Mouse (Mus musculus): ENCODE measurements around the gene Tceal9.
"Not testable (repeated sequence)": the region's sequence is repeated elsewhere in the genome, so short reads cannot be mapped to it uniquely, and the experiment has no call there.

DNA sequence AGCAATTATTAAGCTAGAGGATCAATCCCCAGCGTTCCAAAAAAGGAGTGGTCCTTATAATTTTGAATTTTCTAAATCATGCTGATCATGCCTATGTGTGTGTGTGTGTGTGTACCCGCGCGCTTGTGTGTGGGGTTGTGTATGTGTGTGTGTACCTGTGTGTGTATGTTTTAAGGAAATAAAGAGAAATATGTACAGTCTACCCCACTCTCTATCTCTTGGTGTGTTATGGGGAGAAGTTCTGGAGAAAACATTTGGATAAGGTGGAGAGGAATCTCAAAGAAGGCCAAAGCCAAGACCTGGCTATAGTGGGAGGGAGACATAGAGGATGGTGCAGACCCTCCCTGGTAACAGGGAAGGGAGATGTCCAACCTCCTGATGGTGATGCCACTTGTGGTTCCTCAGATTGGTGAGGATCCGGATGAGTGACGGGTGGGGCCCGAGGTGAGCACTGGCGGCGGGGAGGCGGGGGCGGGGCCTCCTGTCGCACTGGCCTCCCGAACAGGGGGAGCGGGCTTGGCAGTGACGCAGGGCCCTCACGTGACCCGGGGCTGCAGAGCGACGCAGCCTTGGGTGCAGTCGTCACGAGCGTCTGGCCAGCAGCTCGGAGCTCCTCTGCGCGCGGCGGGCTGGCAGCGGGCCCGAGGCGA, 25.0 kb downstream of the Tceal9 start, which contains the start of gene Bex3:
- not testable (repeated sequence) for TF ChIP-seq MAZ (IDR thresholded peaks at IDR 0.05; ENCODE audit: low read depth, low read length); NELFE (IDR thresholded peaks at IDR 0.05; ENCODE audit: low read depth, low read length); CTCF (conservative IDR thresholded peaks at IDR 0.05 in 1 of 2, IDR thresholded peaks at IDR 0.05 in 1 of 2; ENCODE audit: low read depth in 2 of 2, low read length in 2 of 2); USF1 (IDR thresholded peaks at IDR 0.05; ENCODE audit: low read depth, low read length); POLR2A (IDR thresholded peaks at IDR 0.05; ENCODE audit: low read depth, low read length); ZMIZ1 (IDR thresholded peaks at IDR 0.05; ENCODE audit: low read depth, low read length); MYC (IDR thresholded peaks at IDR 0.05; ENCODE audit: low read depth, low read length); KAT2A (IDR thresholded peaks at IDR 0.05; ENCODE audit: insufficient replicate concordance, low read length); MAX (IDR thresholded peaks at IDR 0.05; ENCODE audit: low read length); ZKSCAN1 (IDR thresholded peaks at IDR 0.05; ENCODE audit: borderline replicate concordance, low read depth, low read length); ZC3H11A (IDR thresholded peaks at IDR 0.05; ENCODE audit: low read depth, low read length); IRF4 (IDR thresholded peaks at IDR 0.05; ENCODE audit: low read depth, low read length); POLR2AphosphoS2 (IDR thresholded peaks at IDR 0.05; ENCODE audit: low read depth, low read length); RAD21 (IDR thresholded peaks at IDR 0.05; ENCODE audit: low read depth, low read length)
